Mouse (Mus musculus): ENCODE measurements around the gene Ceacam1.
A peak's percentile ranks its signal among the peaks of the same experiment; 100 is the strongest.
"Not testable (repeated sequence)": the region's sequence is repeated elsewhere in the genome, so short reads cannot be mapped to it uniquely, and the experiment has no call there.

Ceacam1 gene

DNA sequence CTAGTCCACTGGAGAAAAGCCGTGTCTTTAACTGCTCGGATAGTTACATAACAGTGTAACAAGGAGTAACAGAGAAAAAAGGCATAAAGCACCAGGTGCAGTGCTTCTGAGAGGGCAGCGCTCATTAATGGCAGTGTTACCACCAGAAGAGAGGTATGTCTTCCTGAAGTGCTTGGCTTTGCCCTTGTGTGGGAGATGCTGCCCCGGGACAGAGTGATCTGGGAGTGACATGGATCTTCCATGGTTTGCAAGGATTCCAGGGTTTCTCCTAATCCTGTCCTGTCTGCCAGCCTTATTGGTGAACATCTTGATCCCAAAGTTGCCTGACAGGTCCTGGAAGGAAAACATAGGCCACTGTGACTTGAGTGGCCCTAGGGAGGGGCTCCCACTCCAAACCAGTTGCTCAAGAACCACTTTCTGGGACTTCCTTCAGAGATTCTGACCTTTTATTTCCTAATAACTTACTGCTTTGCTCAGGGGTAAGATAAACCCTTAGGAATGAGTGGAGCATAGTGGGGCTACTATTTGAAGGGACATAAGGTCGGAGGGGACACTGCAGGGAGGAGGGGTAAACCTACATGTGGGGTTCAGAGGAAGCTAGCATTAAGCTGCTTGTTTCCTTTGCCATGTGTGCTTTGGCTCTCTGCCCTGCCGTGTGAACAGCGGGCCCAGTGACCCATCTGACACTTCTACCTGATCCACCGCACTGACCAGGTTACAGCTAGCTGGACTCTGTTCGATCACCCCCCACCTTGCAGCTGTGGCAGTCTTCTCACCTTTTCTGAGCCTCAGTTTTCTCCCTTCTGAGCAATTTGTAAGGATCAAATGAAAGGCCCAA, 37.2 kb downstream of the Ceacam1 start:
- no peak for DNase-seq (ENCODE audit: low spot score)

DNA sequence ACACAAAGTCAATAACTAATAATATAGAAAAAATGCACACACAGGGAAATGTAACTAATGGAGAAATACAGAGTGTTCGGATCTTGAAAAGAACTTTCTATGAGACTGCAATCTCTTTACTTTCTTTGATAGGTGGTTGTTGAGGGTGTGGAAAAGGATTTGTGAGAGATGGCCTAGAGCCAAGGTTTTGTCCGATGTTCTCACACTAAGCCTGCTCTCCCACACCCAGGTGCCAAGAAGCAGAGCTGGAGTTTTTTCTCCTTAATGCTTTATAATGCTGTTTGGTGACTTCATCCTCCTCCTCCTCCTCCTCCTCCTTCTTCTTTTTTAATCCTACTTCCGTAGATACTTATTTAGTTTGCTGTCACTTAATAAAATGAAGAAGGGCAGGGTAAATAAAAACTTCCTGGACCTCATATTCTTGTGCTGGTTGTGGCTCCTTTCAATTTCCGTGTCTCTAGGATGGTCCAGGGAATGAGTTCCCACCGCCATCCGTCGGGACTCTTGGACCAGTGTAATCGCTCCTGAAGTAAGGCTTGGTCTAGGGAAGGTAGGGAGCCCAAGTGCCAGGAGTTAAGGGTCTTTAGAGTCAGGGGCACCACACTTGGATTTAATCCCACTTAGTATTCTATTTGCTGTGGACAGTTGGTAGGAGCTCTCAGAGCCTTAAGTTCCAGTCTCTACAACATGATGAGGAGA, 38.1 kb downstream of the Ceacam1 start:
- DNase-seq (ENCODE audit: low spot score), result no peak

DNA sequence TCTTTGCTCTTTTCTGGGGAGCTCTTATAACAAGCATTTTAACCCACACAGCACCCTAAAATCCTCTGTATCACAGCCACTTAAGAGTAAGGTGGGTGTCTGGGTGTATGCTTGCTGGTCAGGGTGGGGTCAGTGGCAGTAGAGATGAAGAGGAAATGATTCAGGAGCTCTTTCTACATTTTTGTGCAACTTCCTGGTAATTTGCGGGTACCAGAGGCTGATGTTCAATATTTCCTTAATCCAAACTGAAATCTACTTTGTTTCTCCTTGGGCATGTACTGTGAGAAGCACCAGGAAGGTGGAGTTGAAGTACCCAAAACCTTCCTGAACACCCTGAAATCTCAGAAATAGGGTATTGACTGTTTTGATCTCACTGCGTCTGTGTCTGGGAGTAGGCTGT, 40.7 kb downstream of the Ceacam1 start:
- no peak for DNase-seq (ENCODE audit: low spot score)

DNA sequence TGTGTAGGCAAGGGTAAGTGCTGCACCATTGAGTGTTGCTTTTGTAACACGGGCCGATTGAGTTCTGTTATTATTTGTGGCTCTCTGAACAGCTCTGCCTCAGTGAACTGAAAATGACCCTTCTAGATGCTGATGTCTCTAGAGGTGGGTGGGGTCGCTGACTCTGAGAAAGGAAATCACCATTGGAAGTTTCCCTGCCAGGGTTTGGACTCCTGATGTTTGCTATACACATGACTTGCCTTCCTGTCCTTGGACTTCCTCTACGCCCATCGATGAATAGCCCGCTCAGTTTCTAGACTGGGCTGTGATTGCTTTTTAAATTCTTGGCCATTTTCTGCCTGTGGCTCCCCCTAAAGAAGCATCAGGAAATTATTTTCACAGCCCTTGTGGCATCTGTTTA, 41.2 kb downstream of the Ceacam1 start:
- DNase-seq (ENCODE audit: low spot score), result no peak

GRCm38 (mm10) chr7:25435546-25435851, 41.9 kb downstream of the Ceacam1 start:
- DNase-seq (ENCODE audit: low spot score), result no peak

- DNase-seq (ENCODE audit: low spot score), result no peak
Observed at GRCm38 (mm10) chr7:25434654-25435545, 42.5 kb downstream of the Ceacam1 start.

- no peak for DNase-seq (ENCODE audit: low spot score)
Observed at GRCm38 (mm10) chr7:25433781-25434560, 43.4 kb downstream of the Ceacam1 start.

- no peak for DNase-seq (ENCODE audit: low spot score)
Observed at GRCm38 (mm10) chr7:25433007-25433541, 44.3 kb downstream of the Ceacam1 start.

DNA sequence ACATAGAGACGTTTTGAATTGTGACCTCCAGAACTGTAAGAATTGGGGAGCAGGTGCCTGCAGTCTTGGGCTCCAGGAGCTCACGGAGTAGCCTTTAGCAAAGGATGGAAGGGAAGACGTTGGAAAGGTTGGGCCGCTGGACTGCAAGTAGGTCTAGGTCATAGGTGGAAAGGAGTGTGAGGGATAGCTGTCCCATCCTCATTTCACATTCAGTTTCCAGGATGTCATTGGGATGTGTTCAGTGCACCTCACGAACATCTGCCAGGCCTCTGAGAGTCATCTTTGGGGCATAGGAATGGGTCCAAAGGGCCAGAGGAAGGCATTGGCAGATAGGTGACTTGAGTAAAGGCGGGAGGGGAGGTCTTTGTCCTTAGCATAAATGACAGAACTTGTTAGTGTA, 45.0 kb downstream of the Ceacam1 start:
- no peak for DNase-seq (ENCODE audit: low spot score)

DNA sequence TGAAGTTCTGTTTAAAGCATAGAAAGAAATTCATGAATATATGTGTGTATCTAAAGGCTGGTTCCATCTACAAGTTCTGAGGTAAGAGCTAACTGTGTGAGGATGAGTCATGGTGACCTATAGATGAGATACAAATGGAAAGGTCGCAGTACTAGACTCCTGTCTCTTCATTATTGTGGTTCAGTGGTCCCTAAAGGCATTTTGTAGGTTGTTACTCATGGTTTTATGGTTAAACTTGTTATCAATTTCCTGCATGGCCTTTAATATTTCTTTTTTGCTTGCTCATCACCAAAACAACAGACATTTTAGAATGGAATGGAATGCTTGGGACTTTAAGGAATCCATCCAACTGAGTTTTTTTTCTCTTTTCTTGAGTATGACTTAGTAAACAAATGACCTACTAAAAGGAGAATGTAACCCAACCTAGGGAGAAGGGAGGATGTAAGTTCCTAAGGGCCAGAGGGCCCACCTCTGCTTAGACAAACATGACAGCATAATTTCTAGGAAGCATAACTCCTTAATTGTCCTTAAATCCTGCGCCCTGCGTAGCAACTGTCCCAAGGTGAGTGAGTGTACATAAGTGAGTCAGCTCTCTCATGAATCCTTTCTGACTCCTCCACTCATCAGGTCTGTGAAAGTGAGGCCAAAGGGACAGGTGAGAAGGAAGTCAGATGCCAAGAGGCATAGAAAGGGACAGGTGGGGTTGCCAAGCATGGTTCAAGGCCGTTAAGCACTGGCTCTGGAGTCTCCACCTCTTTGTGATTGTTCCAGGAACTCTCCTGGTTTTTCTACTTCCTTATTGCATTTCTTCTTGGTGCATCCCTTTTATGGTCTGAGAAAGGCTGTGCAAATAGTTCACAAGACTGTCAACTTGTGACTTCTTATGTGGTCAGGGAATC, 47.3 kb downstream of the Ceacam1 start:
- no peak for DNase-seq (ENCODE audit: low spot score)

DNA sequence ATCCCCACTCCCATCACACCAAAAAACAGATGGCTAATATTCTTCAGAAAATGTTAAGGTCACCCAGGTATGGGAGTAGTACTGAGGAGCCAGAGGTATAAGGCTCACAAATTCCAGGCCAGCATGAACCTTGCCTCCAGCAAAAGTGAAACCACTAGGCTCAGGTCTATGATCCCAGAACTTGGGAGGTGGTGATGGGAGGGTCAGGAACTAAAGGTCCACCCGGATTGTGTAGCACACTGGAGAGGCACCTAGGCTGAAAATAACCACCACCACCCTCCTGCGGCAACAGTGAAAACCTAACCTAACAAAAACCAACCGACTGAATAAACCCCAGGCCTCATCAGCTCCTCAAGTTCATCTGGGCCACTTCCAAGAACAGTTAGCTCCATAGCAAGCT, 49.1 kb downstream of the Ceacam1 start:
- no peak for DNase-seq (ENCODE audit: low spot score)

GRCm38 (mm10) chr7:25427144-25427543, 50.3 kb downstream of the Ceacam1 start:
- DNase-seq (ENCODE audit: low spot score), result no peak

DNA sequence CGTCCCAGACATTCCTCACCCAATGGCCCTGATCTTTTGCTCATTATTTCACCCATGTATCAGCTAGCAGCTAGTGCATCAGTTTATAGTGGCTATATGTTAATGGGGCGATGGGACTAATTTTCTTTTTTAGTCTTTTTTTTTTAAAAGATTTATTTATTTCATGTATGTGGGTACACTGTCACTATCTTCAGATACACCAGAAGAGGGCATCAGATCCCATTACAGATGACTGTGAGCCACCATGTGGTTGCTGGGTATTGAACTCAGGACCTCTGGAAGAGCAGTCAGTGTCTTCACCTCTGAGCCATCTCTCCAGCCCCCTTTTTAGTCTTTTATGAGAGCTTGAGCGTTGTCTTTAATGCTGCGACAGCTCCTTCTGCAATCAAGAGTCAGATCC, 51.0 kb downstream of the Ceacam1 start:
- DNase-seq (ENCODE audit: low spot score), result not testable (repeated sequence)

DNA sequence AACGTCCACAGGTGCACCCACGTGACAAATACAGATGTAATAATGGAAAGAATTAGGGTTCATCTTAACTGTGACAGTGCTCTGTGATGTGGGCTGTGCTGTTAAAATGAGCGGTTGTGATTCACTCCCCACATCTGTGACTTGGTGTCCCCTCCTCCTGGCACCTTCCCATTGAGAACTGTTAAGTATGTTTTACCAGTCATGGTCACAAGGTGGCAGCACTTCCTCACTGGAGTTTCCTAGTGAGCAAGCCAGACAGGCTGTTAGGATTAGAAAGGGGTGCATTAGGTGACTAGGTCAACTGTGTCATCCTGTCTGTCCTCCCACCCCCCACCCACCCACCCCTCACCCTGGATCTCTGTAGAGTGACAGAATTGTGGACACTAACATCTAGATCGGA, 53.0 kb downstream of the Ceacam1 start:
- peak; percentile 91 for DNase-seq (ENCODE audit: low spot score)

DNA sequence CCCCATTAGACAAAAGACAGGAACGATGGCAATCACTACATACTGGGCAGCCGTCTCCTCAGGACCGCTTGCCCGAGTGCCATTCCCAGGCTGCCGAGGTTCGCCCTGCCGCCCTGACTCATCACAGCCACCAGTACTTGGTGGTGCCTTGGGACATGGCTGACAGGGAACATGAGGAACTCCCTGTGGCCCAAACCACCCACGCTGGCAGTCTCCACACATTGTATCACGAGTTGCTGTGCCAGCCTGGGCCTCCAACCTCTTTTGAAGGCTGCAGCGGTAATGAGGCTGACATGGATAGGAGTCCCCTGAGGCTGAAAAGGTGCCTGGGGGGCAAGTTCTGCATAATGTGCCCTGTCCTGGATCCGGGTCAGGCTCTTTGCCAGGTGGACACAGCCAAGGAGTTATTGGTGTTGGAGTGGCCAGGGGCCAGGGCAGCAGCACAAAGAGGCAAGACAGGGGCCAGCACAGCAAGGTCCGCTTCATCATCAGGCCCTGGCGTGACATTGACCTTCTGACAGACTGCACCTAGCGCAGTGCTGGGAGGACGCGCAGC, 55.0 kb downstream of the Ceacam1 start:
- no peak for DNase-seq (ENCODE audit: low spot score)

GRCm38 (mm10) chr7:25419943-25420342, 57.5 kb downstream of the Ceacam1 start:
- no peak for DNase-seq (ENCODE audit: low spot score)

GRCm38 (mm10) chr7:25419536-25419935, 57.9 kb downstream of the Ceacam1 start:
- no peak for DNase-seq (ENCODE audit: low spot score)

- peak; percentile 62 for DNase-seq (ENCODE audit: low spot score)
Observed at GRCm38 (mm10) chr7:25417597-25417996, 59.8 kb downstream of the Ceacam1 start.

DNA sequence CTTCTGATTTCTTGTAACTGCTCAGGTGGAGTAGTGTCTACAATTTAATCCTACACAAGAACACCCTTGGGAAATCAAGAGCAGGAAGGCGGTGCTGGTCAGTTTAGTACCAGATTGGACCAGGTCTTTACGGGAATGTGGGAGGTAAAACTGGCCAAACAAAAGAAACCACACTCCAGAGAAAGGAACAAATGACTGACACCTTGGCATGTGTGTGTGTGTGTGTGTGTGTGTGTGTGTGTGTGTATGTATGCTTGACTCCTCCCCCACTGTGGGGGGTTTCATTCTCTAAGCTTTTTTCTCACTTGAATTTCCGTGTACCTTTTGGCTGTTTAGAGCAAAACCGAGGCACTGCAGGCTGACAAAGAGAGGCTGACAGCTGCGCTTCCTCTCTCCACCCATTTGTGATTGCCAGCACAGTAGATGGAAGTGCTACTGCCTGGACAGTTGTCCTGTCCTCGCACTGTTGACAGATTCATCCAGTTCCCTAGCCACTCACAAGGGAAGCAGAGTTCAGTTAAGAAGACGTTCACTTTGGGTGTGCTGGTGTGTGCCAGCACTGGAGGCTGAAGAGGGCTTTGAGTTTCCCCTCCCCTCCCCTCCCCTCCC, 64.5 kb downstream of the Ceacam1 start, which contains the start of gene Cxcl17:
Cxcl17 (minus strand) TSS at position 54 of the 609 bp plus-strand sequence.
- no peak for DNase-seq (ENCODE audit: low spot score)

GRCm38 (mm10) chr7:25411861-25412260, 65.5 kb downstream of the Ceacam1 start:
- no peak for DNase-seq (ENCODE audit: low spot score)

Measured in testis, postnatal 10 days (tissue).